Mouse (Mus musculus) MEL (cell line): Measurements from ENCODE around the gene Acss2.

Experiments used
- CTCF ChIP-seq, 3 experiments: IDR thresholded peaks in 2 of 3; conservative IDR thresholded peaks in 1 of 3; 2 replicates each; pipeline ENCODE4 v1.5.1; 2011 to 2012; ENCODE audit warnings: low read length in 3 of 3, low read depth in 2 of 3, mild to moderate bottlenecking in 2 of 3, improper control_type of control experiment in 1 of 3, inconsistent platforms in 1 of 3, mixed read lengths in 1 of 3, moderate library complexity in 1 of 3; ENCODE audit not compliant: control insufficient read depth in 1 of 3, insufficient read depth in 1 of 3, poor library complexity in 1 of 3, severe bottlenecking in 1 of 3
- EP300 ChIP-seq, 2 experiments: IDR thresholded peaks; 2 replicates each; pipeline ENCODE4 v1.6.1; 2011; ENCODE audit warnings: improper control_type of control experiment in 2 of 2, low read length in 2 of 2, low read depth in 1 of 2, mild to moderate bottlenecking in 1 of 2
- ETS1 ChIP-seq: IDR thresholded peaks from 2 replicates; pipeline ENCODE4 v1.6.1; 2012; ENCODE audit warnings: low read depth, mild to moderate bottlenecking, inconsistent platforms, low read length, improper control_type of control experiment, moderate library complexity
- GATA1 ChIP-seq: IDR thresholded peaks from 2 replicates; pipeline ENCODE4 v1.6.1; 2011; ENCODE audit warnings: low read depth, low read length, improper control_type of control experiment
- JUND ChIP-seq: IDR thresholded peaks from 2 replicates; pipeline ENCODE4 v1.6.1; 2011; ENCODE audit warnings: low read depth, mild to moderate bottlenecking, improper control_type of control experiment, low read length
- MAFK ChIP-seq: IDR thresholded peaks from 2 replicates; pipeline ENCODE4 v1.6.1; 2011; ENCODE audit warnings: low read depth, mild to moderate bottlenecking, low read length, improper control_type of control experiment, borderline replicate concordance
- MAX ChIP-seq: IDR thresholded peaks from 2 replicates; pipeline ENCODE4 v1.6.1; 2011; ENCODE audit warnings: low read length, improper control_type of control experiment
- MXI1 ChIP-seq: IDR thresholded peaks from 2 replicates; pipeline ENCODE4 v1.6.1; 2011; ENCODE audit warnings: mild to moderate bottlenecking, low read depth, low read length, improper control_type of control experiment
- MYC ChIP-seq: IDR thresholded peaks from 2 replicates; pipeline ENCODE4 v1.6.1; 2011; ENCODE audit warnings: low read depth, mild to moderate bottlenecking, low read length, improper control_type of control experiment, moderate library complexity
- POLR2A ChIP-seq, 2 experiments: IDR thresholded peaks; 2 replicates each; pipeline ENCODE4 v1.6.1; 2011 to 2012; ENCODE audit warnings: low read length in 2 of 2, mild to moderate bottlenecking in 2 of 2, control low read depth in 1 of 2, improper control_type of control experiment in 1 of 2, low read depth in 1 of 2, moderate library complexity in 1 of 2; ENCODE audit not compliant: control insufficient read depth in 1 of 2, insufficient read depth in 1 of 2, poor library complexity in 1 of 2
- RAD21 ChIP-seq: IDR thresholded peaks from 2 replicates; pipeline ENCODE4 v1.6.1; 2011; ENCODE audit warnings: mild to moderate bottlenecking, low read depth, low read length, improper control_type of control experiment

DNA sequence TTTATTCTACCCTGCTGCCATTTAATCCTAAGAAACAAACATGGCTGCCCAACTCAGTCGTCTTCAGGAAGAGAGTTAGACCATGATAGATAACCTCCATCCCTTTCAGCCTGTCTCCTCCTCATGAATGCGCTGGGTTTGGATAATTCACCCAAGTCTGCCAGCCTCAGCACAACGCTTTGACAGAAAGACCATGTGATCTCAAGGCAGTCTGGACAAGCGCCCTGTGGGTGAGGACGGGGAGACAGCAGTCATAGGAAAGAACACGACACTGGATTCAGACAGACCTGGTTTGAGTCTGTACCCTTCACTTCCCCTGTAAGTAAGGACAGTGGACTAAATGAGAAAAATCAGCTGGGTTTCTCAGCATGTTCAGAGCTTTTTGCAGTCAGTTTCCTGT lies 71.8 kb downstream of the Acss2 start:
- TF ChIP-seq CTCF (IDR thresholded peaks at IDR 0.05 in 2 of 3, conservative IDR thresholded peaks at IDR 0.05 in 1 of 3; ENCODE audit: control insufficient read depth in 1 of 3, insufficient read depth in 1 of 3, low read depth in 2 of 3, low read length in 3 of 3, poor library complexity in 1 of 3, severe bottlenecking in 1 of 3) = no peak
- no peak for TF ChIP-seq RAD21
- no peak for TF ChIP-seq GATA1
- TF ChIP-seq MYC = no peak
- TF ChIP-seq POLR2A (IDR thresholded peaks at IDR 0.05; ENCODE audit: control insufficient read depth in 1 of 2, insufficient read depth in 1 of 2, low read depth in 1 of 2, low read length in 2 of 2, poor library complexity in 1 of 2) = no peak
- TF ChIP-seq EP300 (IDR thresholded peaks at IDR 0.05; ENCODE audit: low read depth in 1 of 2, low read length in 2 of 2) = no peak
- no peak for TF ChIP-seq MXI1
- TF ChIP-seq MAX = no peak
- no peak for TF ChIP-seq JUND
- no peak for TF ChIP-seq MAFK
- no peak for TF ChIP-seq ETS1
